ENCODE assay signal across 18 mouse cellular contexts in genomic region chr6:25443681-25444080, GRCm38 (mm10).
DNase-seq lines count a peak whose midpoint lies in the region; ATAC-seq lines count a peak whose summit lies in the region.
"Had no signal": no experiment of that assay in that cellular context is flagged by ENCODE, and none has a peak within 500 bp of the region (broad histone marks: within the 10 kb centered on the region; RNA-seq: fewer than 3 reads in every experiment).

No protein-coding gene starts in this region.

- no peak overlapping the region for H3K27ac ChIP-seq in forebrain, embryonic 14.5 days (ENCODE audit: low read depth, low read length)
- no peak overlapping the region for H3K27ac ChIP-seq in forebrain, embryonic 11.5 days (ENCODE audit: low read depth, low read length)
- H3K27ac ChIP-seq: hindbrain, embryonic 13.5 days; limb, embryonic 12.5 days; liver, embryonic 13.5 days; lung, embryonic 15.5 days had no signal

- H3K9me3 ChIP-seq in forebrain, embryonic 14.5 days (replicated peaks; ENCODE audit: control insufficient read depth, low read length): no peaks in the 10 kb centered on the region
- no peaks in the 10 kb centered on the region for H3K9me3 ChIP-seq in forebrain, embryonic 11.5 days (ENCODE audit: control insufficient read depth, low read length)
- H3K9me3 ChIP-seq: hindbrain, embryonic 13.5 days; limb, embryonic 12.5 days; liver, embryonic 13.5 days; lung, embryonic 15.5 days had no signal

- H3K27me3 ChIP-seq in forebrain, embryonic 14.5 days (replicated peaks; ENCODE audit: control insufficient read depth, insufficient read depth, low read length): no peaks in the 10 kb centered on the region
- H3K27me3 ChIP-seq in forebrain, embryonic 11.5 days (ENCODE audit: control insufficient read depth, insufficient read depth, low read length): no peaks in the 10 kb centered on the region
- H3K27me3 ChIP-seq: hindbrain, embryonic 13.5 days; limb, embryonic 12.5 days; liver, embryonic 13.5 days; lung, embryonic 15.5 days had no signal

- no peaks in the 10 kb centered on the region for H3K4me1 ChIP-seq in forebrain, embryonic 14.5 days (ENCODE audit: control insufficient read depth, insufficient read depth, low read length)
- H3K4me1 ChIP-seq in forebrain, embryonic 11.5 days (replicated peaks; ENCODE audit: control insufficient read depth, insufficient read depth, low read length): no peaks in the 10 kb centered on the region
- H3K4me1 ChIP-seq: hindbrain, embryonic 13.5 days; limb, embryonic 12.5 days; liver, embryonic 13.5 days; lung, embryonic 15.5 days had no signal

- 58% methylated on average over 1 of the region's 1 CpGs for WGBS in forebrain, embryonic 14.5 days
- WGBS in forebrain, embryonic 11.5 days: 91% methylated on average over 1 of the region's 1 CpGs

- no peak overlapping the region for H3K9ac ChIP-seq in forebrain, embryonic 14.5 days (ENCODE audit: low read length)
- H3K9ac ChIP-seq in forebrain, embryonic 11.5 days (ENCODE audit: low read length): no peak overlapping the region
- H3K9ac ChIP-seq: hindbrain, embryonic 13.5 days; limb, embryonic 12.5 days; liver, embryonic 13.5 days; lung, embryonic 15.5 days had no signal

- H3K4me3 ChIP-seq in forebrain, embryonic 14.5 days (ENCODE audit: low read depth, low read length): no peak overlapping the region
- H3K4me3 ChIP-seq in forebrain, embryonic 11.5 days (ENCODE audit: low read depth, low read length): no peak overlapping the region
- H3K4me3 ChIP-seq: hindbrain, embryonic 13.5 days; limb, embryonic 12.5 days; liver, embryonic 13.5 days; lung, embryonic 15.5 days had no signal

- peak; percentile 44 for DNase-seq in forebrain, embryonic 14.5 days (ENCODE audit: low spot score)
- no peak for DNase-seq in forebrain, embryonic 11.5 days (ENCODE audit: low spot score)
- peak; percentile 14 to 35 for DNase-seq in left cerebral cortex, postnatal 14 days (ENCODE audit: low spot score in 2 of 2)
- no peak for DNase-seq in left cerebral cortex, postnatal 36 days (ENCODE audit: low spot score in 2 of 2)
- DNase-seq in brain, adult 2 months (ENCODE audit: low read depth, low spot score): peak; percentile 73
- DNase-seq in layer of hippocampus, adult 9-10 months (ENCODE audit: low spot score): peak; percentile 61
- DNase-seq in ovary, postnatal 14 days (ENCODE audit: low spot score): no peak
- DNase-seq: adrenal gland, postnatal 14 days; cerebellum, adult 9-11 months; heart, postnatal 14 days; liver, embryonic 13.5 days; thymus, adult 18-20 months had no signal

- H3K36me3 ChIP-seq in forebrain, embryonic 14.5 days (ENCODE audit: control insufficient read depth, insufficient read depth, low read length): no peaks in the 10 kb centered on the region
- no peaks in the 10 kb centered on the region for H3K36me3 ChIP-seq in forebrain, embryonic 11.5 days (ENCODE audit: control insufficient read depth, insufficient read depth, low read length)
- H3K36me3 ChIP-seq: hindbrain, embryonic 13.5 days; limb, embryonic 12.5 days; liver, embryonic 13.5 days; lung, embryonic 15.5 days had no signal

- H3K4me2 ChIP-seq in forebrain, embryonic 14.5 days (ENCODE audit: low read length): no peak overlapping the region
- no peak overlapping the region for H3K4me2 ChIP-seq in forebrain, embryonic 11.5 days (ENCODE audit: low read depth, low read length, severe bottlenecking)
- H3K4me2 ChIP-seq: heart, embryonic 11.5 days; hindbrain, embryonic 13.5 days; limb, embryonic 12.5 days; liver, embryonic 13.5 days; lung, embryonic 15.5 days had no signal

- intact Hi-C loops in left cerebral cortex, postnatal 14 days (cut with DNase I): no loop called here
- intact Hi-C loops in left cerebral cortex, postnatal 36 days (cut with DNase I): no loop called here

- peak; percentile 48; the same call in 1 of the 2 replicates for ATAC-seq in forebrain, embryonic 14.5 days
- ATAC-seq in forebrain, embryonic 11.5 days (replicated peaks; ENCODE audit: low FRiP score): no peak
- ATAC-seq in CD4-positive, CD25-positive, alpha-beta regulatory T cell, adult 4 months: no peak
- ATAC-seq: midbrain, embryonic 16.5 days had no signal

Comparison
In these comparisons a context has a peak if more than half of its experiments do, and no peak if none do; other contexts are left out.
1. DNase-seq: peak in forebrain, embryonic 14.5 days (single experiment), left cerebral cortex, postnatal 14 days (2 of 2), brain, adult 2 months (single experiment) and layer of hippocampus, adult 9-10 months (single experiment); none in forebrain, embryonic 11.5 days (single experiment), left cerebral cortex, postnatal 36 days (0 of 2) and ovary, postnatal 14 days (single experiment).